Mouse (Mus musculus): ENCODE measurements around the gene Ccdc81. TPM values are rescaled to one million over a fixed set of nuclear protein-coding genes. Genes with fewer than 3 reads are reported as not detected.

Ccdc81 gene
- polyA plus RNA-seq, 1 experiment = 0.07 TPM

DNA sequence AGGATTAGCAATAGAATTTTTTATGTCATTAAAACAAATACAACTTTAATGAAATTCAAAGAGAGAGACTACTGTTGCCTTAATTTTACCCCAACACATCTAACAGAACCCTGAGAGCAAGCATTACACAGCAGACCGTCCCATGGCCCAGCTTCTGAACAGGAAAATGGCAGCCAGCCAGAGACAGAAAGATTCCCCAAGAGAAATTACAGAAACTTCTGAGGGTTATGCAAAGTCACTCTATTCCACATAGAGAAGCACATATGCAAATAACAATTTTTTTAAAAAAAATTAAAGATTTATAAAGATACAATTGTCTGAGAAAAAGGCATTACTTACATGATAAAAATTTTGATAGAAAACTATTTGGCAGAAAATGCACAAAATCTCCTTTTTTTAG lies 23.7 kb downstream of the Ccdc81 start:
- 53% methylated on average over 1 of the region's 1 CpGs for WGBS
- H3K4me1 ChIP-seq (ENCODE audit: control insufficient read depth, insufficient read depth, insufficient read length) = no peaks in the 10 kb centered on the region
- H3K36me3 ChIP-seq (ENCODE audit: control insufficient read depth, insufficient read depth, low read length) = no peaks in the 10 kb centered on the region
- no peaks in the 10 kb centered on the region for H3K27me3 ChIP-seq (ENCODE audit: control insufficient read depth, insufficient read depth, low read length)
- DNase-seq (ENCODE audit: low read depth in 1 of 2, low spot score in 2 of 2) = no peak
- no peak for TF ChIP-seq CTCF (IDR thresholded peaks at IDR 0.05; ENCODE audit: extremely low read depth, insufficient read depth, insufficient read length, insufficient replicate concordance)
- TF ChIP-seq POLR2A (IDR thresholded peaks at IDR 0.05; ENCODE audit: low read depth, low read length) = no peak
- no peak overlapping the region for H3K4me3 ChIP-seq (ENCODE audit: extremely low read depth, insufficient read depth, insufficient read length)
- no peak overlapping the region for H3K27ac ChIP-seq (ENCODE audit: insufficient read depth, low read length)

- H3K27me3 ChIP-seq (ENCODE audit: control insufficient read depth, insufficient read depth, low read length) = no peaks in the 10 kb centered on the region
- DNase-seq (ENCODE audit: low read depth in 1 of 2, low spot score in 2 of 2) = no peak
- TF ChIP-seq POLR2A (IDR thresholded peaks at IDR 0.05; ENCODE audit: low read depth, low read length) = no peak
- no peak for TF ChIP-seq CTCF (IDR thresholded peaks at IDR 0.05; ENCODE audit: extremely low read depth, insufficient read depth, insufficient read length, insufficient replicate concordance)
- H3K4me1 ChIP-seq (ENCODE audit: control insufficient read depth, insufficient read depth, insufficient read length) = no peaks in the 10 kb centered on the region
- no peak overlapping the region for H3K4me3 ChIP-seq (ENCODE audit: extremely low read depth, insufficient read depth, insufficient read length)
- H3K27ac ChIP-seq (ENCODE audit: insufficient read depth, low read length) = no peak overlapping the region
- WGBS = 59% methylated on average over 5 of the region's 5 CpGs
- H3K36me3 ChIP-seq (ENCODE audit: control insufficient read depth, insufficient read depth, low read length) = no peaks in the 10 kb centered on the region
These were observed 36.2 kb downstream of the Ccdc81 start for GRCm38 (mm10) chr7:89867221-89867620.

DNA sequence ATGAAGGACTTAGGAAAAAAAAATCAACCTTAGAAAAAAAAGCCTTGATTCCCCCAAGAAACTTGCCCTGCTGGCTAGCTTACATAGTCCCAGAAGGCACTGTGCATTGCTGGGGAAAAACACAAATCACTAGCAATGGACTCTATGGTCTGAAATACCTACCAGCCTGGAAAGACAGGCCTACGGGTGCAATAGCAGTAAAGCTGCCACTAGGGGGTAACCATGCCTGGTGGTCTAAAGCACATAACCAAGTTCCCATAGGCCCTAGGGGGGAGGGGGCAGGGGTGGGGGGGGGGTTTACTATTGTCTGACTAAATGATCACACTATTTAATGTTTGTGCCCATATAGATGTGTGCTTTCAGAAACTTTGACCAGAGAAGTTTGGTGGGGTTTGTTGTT lies 38.7 kb downstream of the Ccdc81 start:
- Histone ChIP-seq H3K27ac (ENCODE audit: insufficient read depth, low read length) (no peak overlapping the region), H3K36me3 (ENCODE audit: control insufficient read depth, insufficient read depth, low read length) (no peaks in the 10 kb centered on the region), H3K4me3 (ENCODE audit: extremely low read depth, insufficient read depth, insufficient read length) (no peak overlapping the region), H3K4me1 (ENCODE audit: control insufficient read depth, insufficient read depth, insufficient read length) (no peaks in the 10 kb centered on the region), H3K27me3 (ENCODE audit: control insufficient read depth, insufficient read depth, low read length) (no peaks in the 10 kb centered on the region)
- DNase-seq (ENCODE audit: low read depth in 1 of 2, low spot score in 2 of 2) = no peak
- no peak for TF ChIP-seq POLR2A (IDR thresholded peaks at IDR 0.05; ENCODE audit: low read depth, low read length)
- TF ChIP-seq CTCF (IDR thresholded peaks at IDR 0.05; ENCODE audit: extremely low read depth, insufficient read depth, insufficient read length, insufficient replicate concordance) = no peak
- WGBS = 77% methylated on average over 1 of the region's 1 CpGs

DNA sequence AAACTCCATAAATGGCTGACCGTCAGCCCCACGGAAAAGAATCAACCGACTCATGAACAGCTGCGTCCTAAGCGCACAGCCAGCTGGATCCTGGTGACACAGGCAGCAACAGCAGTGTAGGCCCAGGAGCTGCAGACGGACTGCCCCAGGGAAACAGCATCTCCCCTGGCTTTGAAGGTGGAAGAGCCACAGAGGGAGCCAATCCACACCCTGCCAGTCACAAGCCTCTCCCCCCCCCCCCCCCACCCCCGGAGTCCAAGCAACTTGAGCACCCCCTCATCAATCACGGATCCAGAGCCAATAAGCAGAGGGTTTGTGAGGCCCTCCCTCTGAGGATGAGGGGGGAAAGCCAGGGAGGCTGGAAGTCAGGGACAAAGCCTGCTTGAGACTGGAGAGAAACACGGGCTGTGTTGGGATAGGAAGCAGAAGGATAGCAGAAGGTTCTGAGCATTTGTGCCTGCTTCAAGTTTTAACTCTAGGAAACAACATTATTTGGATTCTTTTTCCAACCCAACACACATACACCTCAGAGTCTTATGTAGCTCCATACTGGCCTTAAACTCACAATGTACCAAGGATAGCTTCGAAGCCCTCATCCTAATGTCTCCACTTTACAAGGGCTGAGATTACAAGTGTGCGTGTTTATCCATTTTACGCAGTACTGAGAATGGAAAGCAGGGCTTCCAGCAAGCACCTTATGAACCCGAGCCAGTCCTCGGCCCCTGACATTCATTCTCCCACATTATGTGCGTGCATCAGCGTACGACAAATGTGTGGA lies 46.8 kb downstream of the Ccdc81 start:
- no peaks in the 10 kb centered on the region for H3K27me3 ChIP-seq (ENCODE audit: control insufficient read depth, insufficient read depth, low read length)
- DNase-seq (ENCODE audit: low read depth in 1 of 2, low spot score in 2 of 2) = no peak
- no peak for TF ChIP-seq CTCF (IDR thresholded peaks at IDR 0.05; ENCODE audit: extremely low read depth, insufficient read depth, insufficient read length, insufficient replicate concordance)
- TF ChIP-seq POLR2A (IDR thresholded peaks at IDR 0.05; ENCODE audit: low read depth, low read length) = no peak
- no peaks in the 10 kb centered on the region for H3K4me1 ChIP-seq (ENCODE audit: control insufficient read depth, insufficient read depth, insufficient read length)
- WGBS = 73% methylated on average over 17 of the region's 17 CpGs
- H3K27ac ChIP-seq (ENCODE audit: insufficient read depth, low read length) = no peak overlapping the region
- H3K36me3 ChIP-seq (ENCODE audit: control insufficient read depth, insufficient read depth, low read length) = no peaks in the 10 kb centered on the region
- no peak overlapping the region for H3K4me3 ChIP-seq (ENCODE audit: extremely low read depth, insufficient read depth, insufficient read length)

DNA sequence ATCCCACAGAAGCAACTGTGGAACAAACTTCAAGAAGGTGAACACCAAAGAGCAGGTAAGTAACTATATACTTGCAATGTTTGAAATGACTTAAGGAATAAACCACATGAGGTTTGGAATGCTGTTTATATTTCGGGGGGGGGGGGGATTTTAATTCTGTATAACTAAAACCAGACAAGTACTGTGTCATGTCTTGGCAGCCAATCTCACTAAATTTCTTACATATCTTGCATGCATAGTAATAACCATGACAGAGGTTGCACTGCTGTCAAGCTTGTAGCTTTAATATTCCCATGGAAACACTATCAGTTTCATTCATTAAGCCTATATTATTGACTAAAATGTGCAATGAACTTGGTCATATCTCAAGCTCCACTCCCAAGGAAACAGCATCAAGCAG lies 48.2 kb downstream of the Ccdc81 start:
- TF ChIP-seq POLR2A (IDR thresholded peaks at IDR 0.05; ENCODE audit: low read depth, low read length) (no peak), CTCF (IDR thresholded peaks at IDR 0.05; ENCODE audit: extremely low read depth, insufficient read depth, insufficient read length, insufficient replicate concordance) (no peak)
- 88% methylated on average over 1 of the region's 1 CpGs for WGBS

GRCm38 (mm10) chr7:89853131-89853530 lies 50.3 kb downstream of the Ccdc81 start:
- Histone ChIP-seq H3K4me1 (ENCODE audit: control insufficient read depth, insufficient read depth, insufficient read length) (no peaks in the 10 kb centered on the region), H3K36me3 (ENCODE audit: control insufficient read depth, insufficient read depth, low read length) (no peaks in the 10 kb centered on the region), H3K4me3 (ENCODE audit: extremely low read depth, insufficient read depth, insufficient read length) (no peak overlapping the region), H3K27me3 (ENCODE audit: control insufficient read depth, insufficient read depth, low read length) (no peaks in the 10 kb centered on the region), H3K27ac (ENCODE audit: insufficient read depth, low read length) (no peak overlapping the region)
- no peak for TF ChIP-seq CTCF (IDR thresholded peaks at IDR 0.05; ENCODE audit: extremely low read depth, insufficient read depth, insufficient read length, insufficient replicate concordance)
- WGBS = 82% methylated on average over 5 of the region's 5 CpGs
- DNase-seq (ENCODE audit: low read depth in 1 of 2, low spot score in 2 of 2) = no peak

More for the DNA sequence above, 48.2 kb downstream of the Ccdc81 start:
- Histone ChIP-seq H3K4me1 (ENCODE audit: control insufficient read depth, insufficient read depth, insufficient read length) (no peaks in the 10 kb centered on the region), H3K4me3 (ENCODE audit: extremely low read depth, insufficient read depth, insufficient read length) (no peak overlapping the region), H3K27me3 (ENCODE audit: control insufficient read depth, insufficient read depth, low read length) (no peaks in the 10 kb centered on the region), H3K36me3 (ENCODE audit: control insufficient read depth, insufficient read depth, low read length) (no peaks in the 10 kb centered on the region), H3K27ac (ENCODE audit: insufficient read depth, low read length) (no peak overlapping the region)
- no peak for DNase-seq (ENCODE audit: low read depth in 1 of 2, low spot score in 2 of 2)
